Mouse (Mus musculus) midbrain, embryonic 12.5 days (tissue): Measurements from ENCODE around the gene Vmn1r193. TPM values are rescaled to one million over a fixed set of nuclear protein-coding genes. Genes with fewer than 3 reads are reported as not detected.
"Not testable (repeated sequence)": the region's sequence is repeated elsewhere in the genome, so short reads cannot be mapped to it uniquely, and the experiment has no call there.

Source experiments
- ATAC-seq: fragments of 200-750 bp; cut with Nextera tagmentation; 2 replicates; pipeline ENCODE4 v1.8.0; 2017; ENCODE audit warnings: low read depth, moderate TSS enrichment, moderate library complexity; ENCODE audit not compliant: low FRiP score
- H3K27ac ChIP-seq: fragments of 300-500 bp; sonication (generic); replicated peaks from 2 replicates; pipeline ENCODE4 v1.5.1; 2016; ENCODE audit warnings: mild to moderate bottlenecking
- H3K27me3 ChIP-seq: fragments of 300-500 bp; sonication (generic); 2 replicates; pipeline ENCODE4 v1.6.1; 2016; ENCODE audit warnings: mild to moderate bottlenecking
- H3K36me3 ChIP-seq: fragments of 300-500 bp; sonication (generic); 2 replicates; pipeline ENCODE4 v1.6.1; 2016
- H3K4me1 ChIP-seq: fragments of 300-500 bp; sonication (generic); 2 replicates; pipeline ENCODE4 v1.6.1; 2016
- H3K4me2 ChIP-seq: fragments of 300-500 bp; sonication (generic); replicated peaks from 2 replicates; pipeline ENCODE4 v1.6.1; 2016; ENCODE audit warnings: mild to moderate bottlenecking, moderate library complexity
- H3K4me3 ChIP-seq: fragments of 300-500 bp; sonication (generic); 2 replicates; pipeline ENCODE4 v1.5.1; 2016; ENCODE audit warnings: mild to moderate bottlenecking
- H3K9ac ChIP-seq: fragments of 300-500 bp; sonication (generic); replicated peaks from 2 replicates; pipeline ENCODE4 v1.6.1; 2016; ENCODE audit warnings: mild to moderate bottlenecking, moderate library complexity
- H3K9me3 ChIP-seq: fragments of 300-500 bp; sonication (generic); 2 replicates; pipeline ENCODE4 v1.6.1; 2016; ENCODE audit warnings: mild to moderate bottlenecking
- WGBS: fragments of 180-500 bp; shearing (Covaris S2); methylation state at CpG from one replicate; pipeline ENCODE4 v1.1.7; 2016; 5-methylcytosine and 5-hydroxymethylcytosine counted together
- microRNA-seq: library from miRNA; unstranded; fragments of <30 nt; microRNA quantifications from one replicate; pipeline ENCODE4, GENCODE M21; 2017
- polyA plus RNA-seq: library from polyadenylated mRNA; unstranded; fragments of >200 nt; fragmentation: Nextera tagmentation; extraction: Ambion mirVana; gene quantifications from 2 replicates; pipeline ENCODE4 v1.2.1, GENCODE M21; 2016

Vmn1r193 gene
- polyA plus RNA-seq, result not detected in 2 replicates

GRCm38 (mm10) chr13:22223060-22223459, at the start of gene Vmn1r193:
Gene Vmn1r193 (minus strand): TSS chr13:22223160.
- H3K27me3 ChIP-seq, ATAC-seq, H3K9ac ChIP-seq, H3K27ac ChIP-seq, H3K4me1 ChIP-seq, H3K4me2 ChIP-seq, H3K4me3 ChIP-seq, H3K9me3 ChIP-seq, H3K36me3 ChIP-seq: not testable (repeated sequence)
- 80% methylated on average over 1 of the region's 1 CpGs for WGBS

GRCm38 (mm10) chr13:22271721-22272120, 48.8 kb upstream of the Vmn1r193 start:
- Histone ChIP-seq H3K27me3 (no peaks in the 10 kb centered on the region), H3K4me2 (no peak overlapping the region), H3K36me3 (no peaks in the 10 kb centered on the region), H3K4me3 (no peak overlapping the region), H3K4me1 (no peaks in the 10 kb centered on the region), H3K9ac (no peak overlapping the region), H3K9me3 (no peaks in the 10 kb centered on the region), H3K27ac (no peak overlapping the region)
- peak; percentile 54 for ATAC-seq
- WGBS, result 29% methylated on average over 2 of the region's 2 CpGs

GRCm38 (mm10) chr13:22270222-22270621, 47.3 kb upstream of the Vmn1r193 start, which contains the start of gene Vmn1r195:
Gene Vmn1r195 (plus strand): TSS chr13:22270522.
- H3K4me3 ChIP-seq, ATAC-seq: not testable (repeated sequence)
- 92% methylated on average over 1 of the region's 1 CpGs for WGBS

GRCm38 (mm10) chr13:22243915-22244314, 21.0 kb upstream of the Vmn1r193 start, which contains the start of gene Vmn1r194:
Gene Vmn1r194 (plus strand): TSS chr13:22244215.
- Histone ChIP-seq H3K36me3 (no peaks in the 10 kb centered on the region), H3K4me3 (no peak within 1 kb of the TSS), H3K27ac (no peak within 1 kb of the TSS), H3K9ac (no peak within 1 kb of the TSS), H3K9me3 (no peaks in the 10 kb centered on the region), H3K27me3 (no peaks in the 10 kb centered on the region), H3K4me1 (no peaks in the 10 kb centered on the region), H3K4me2 (no peak within 1 kb of the TSS)
- 73% methylated on average over 1 of the region's 1 CpGs for WGBS
- no peak for ATAC-seq

More at GRCm38 (mm10) chr13:22270222-22270621, 47.3 kb upstream of the Vmn1r193 start, which contains the start of gene Vmn1r195:
- not testable (repeated sequence) for H3K27ac ChIP-seq, H3K4me1 ChIP-seq, H3K36me3 ChIP-seq, H3K9ac ChIP-seq, H3K9me3 ChIP-seq, H3K27me3 ChIP-seq, H3K4me2 ChIP-seq

GRCm38 (mm10) chr13:22192756-22193155, 30.2 kb downstream of the Vmn1r193 start:
- not testable (repeated sequence) for H3K9me3 ChIP-seq, H3K27ac ChIP-seq, ATAC-seq, H3K36me3 ChIP-seq, H3K9ac ChIP-seq, H3K4me2 ChIP-seq, H3K4me3 ChIP-seq, H3K4me1 ChIP-seq, H3K27me3 ChIP-seq
- WGBS, result 62% methylated on average over 3 of the region's 3 CpGs

GRCm38 (mm10) chr13:22191041-22191440, 31.9 kb downstream of the Vmn1r193 start, which contains the start of gene Vmn1r192:
Gene Vmn1r192 (minus strand): TSS chr13:22191141.
- no peak within 1 kb of the TSS for H3K9ac ChIP-seq
- H3K36me3 ChIP-seq, result no peaks in the 10 kb centered on the region
- H3K9me3 ChIP-seq, result no peaks in the 10 kb centered on the region
- no peak for ATAC-seq
- no peak within 1 kb of the TSS for H3K4me2 ChIP-seq
- H3K4me1 ChIP-seq, result no peaks in the 10 kb centered on the region
- no peaks in the 10 kb centered on the region for H3K27me3 ChIP-seq
- H3K27ac ChIP-seq, result no peak within 1 kb of the TSS
- no peak within 1 kb of the TSS for H3K4me3 ChIP-seq

- Histone ChIP-seq H3K9ac (no peak overlapping the region), H3K9me3 (no peaks in the 10 kb centered on the region), H3K36me3 (no peaks in the 10 kb centered on the region), H3K27ac (no peak overlapping the region), H3K27me3 (no peaks in the 10 kb centered on the region), H3K4me2 (no peak overlapping the region), H3K4me3 (no peak overlapping the region), H3K4me1 (no peaks in the 10 kb centered on the region)
- WGBS, result 89% methylated on average over 2 of the region's 2 CpGs
- ATAC-seq, result no peak
Measured at GRCm38 (mm10) chr13:22190385-22190784, 32.6 kb downstream of the Vmn1r193 start.

- no peak overlapping the region for H3K4me3 ChIP-seq
- H3K27ac ChIP-seq, result no peak overlapping the region
- H3K9ac ChIP-seq, result no peak overlapping the region
- H3K4me2 ChIP-seq, result no peak overlapping the region
- no peaks in the 10 kb centered on the region for H3K9me3 ChIP-seq
- ATAC-seq, result no peak
- no peaks in the 10 kb centered on the region for H3K4me1 ChIP-seq
- no peaks in the 10 kb centered on the region for H3K36me3 ChIP-seq
- 93% methylated on average over 2 of the region's 2 CpGs for WGBS
- no peaks in the 10 kb centered on the region for H3K27me3 ChIP-seq
Measured at GRCm38 (mm10) chr13:22189313-22189712, 33.6 kb downstream of the Vmn1r193 start.

GRCm38 (mm10) chr13:22183869-22184268, 39.1 kb downstream of the Vmn1r193 start, which contains the start of gene Vmn1r191:
Gene Vmn1r191 (minus strand): TSS chr13:22183969.
- H3K27me3 ChIP-seq, result no peaks in the 10 kb centered on the region
- WGBS, result 86% methylated on average over 1 of the region's 1 CpGs
- no peak within 1 kb of the TSS for H3K27ac ChIP-seq
- H3K4me1 ChIP-seq, result no peaks in the 10 kb centered on the region
- H3K4me2 ChIP-seq, result no peak within 1 kb of the TSS
- ATAC-seq, result no peak
- no peaks in the 10 kb centered on the region for H3K36me3 ChIP-seq
- H3K9me3 ChIP-seq, result no peaks in the 10 kb centered on the region
- no peak within 1 kb of the TSS for H3K4me3 ChIP-seq
- H3K9ac ChIP-seq, result no peak within 1 kb of the TSS

- no peak overlapping the region for H3K4me3 ChIP-seq
- 94% methylated on average over 15 of the region's 15 CpGs for WGBS
- H3K27ac ChIP-seq, result no peak overlapping the region
- H3K9ac ChIP-seq, result no peak overlapping the region
- H3K27me3 ChIP-seq, result no peaks in the 10 kb centered on the region
- no peak for ATAC-seq
- H3K36me3 ChIP-seq, result no peaks in the 10 kb centered on the region
- no peaks in the 10 kb centered on the region for H3K4me1 ChIP-seq
- H3K4me2 ChIP-seq, result no peak overlapping the region
- peaks cover 7% of the 10 kb centered on the region; the same call in 1 of the 2 replicates for H3K9me3 ChIP-seq
Measured at GRCm38 (mm10) chr13:22168416-22168815, 54.5 kb downstream of the Vmn1r193 start.

Small RNA genes within 50 kb of the gene (microRNA-seq; reads per million reads assigned to microRNA genes)
- gene Gm23282 (not detected), gene Gm25084 (not detected)

Other genes with a start within 250 kb of the Vmn1r193 start
- not detected in 2 replicates for gene Pom121l2, start 242.0 kb downstream of the Vmn1r193 start, polyA plus RNA-seq
- 0.30 TPM in 1 of 2 replicates, not detected in the other for gene Prss16, start 213.4 kb downstream of the Vmn1r193 start, polyA plus RNA-seq
- 10.1 and 11.3 TPM in 2 replicates for gene Hist1h2ah, start 187.6 kb downstream of the Vmn1r193 start, polyA plus RNA-seq
- 7.2 and 8.1 TPM in 2 replicates for gene Hist1h2bk, start 187.3 kb downstream of the Vmn1r193 start, polyA plus RNA-seq
- 34.4 and 38.6 TPM in 2 replicates for gene Hist1h4i, start 181.8 kb downstream of the Vmn1r193 start, polyA plus RNA-seq
- gene Hist1h2ag, start 180.2 kb downstream of the Vmn1r193 start, polyA plus RNA-seq, result 62.2 and 69.7 TPM in 2 replicates
- gene Hist1h2bj, start 179.9 kb downstream of the Vmn1r193 start, polyA plus RNA-seq, result 13.1 and 15.4 TPM in 2 replicates
- gene Vmn1r188, start 138.7 kb downstream of the Vmn1r193 start, polyA plus RNA-seq, result not detected in 2 replicates
- not detected in 2 replicates for gene Vmn1r189, start 117.3 kb downstream of the Vmn1r193 start, polyA plus RNA-seq
- not detected in 2 replicates for gene Vmn1r191, start 39.2 kb downstream of the Vmn1r193 start, polyA plus RNA-seq
- not detected in 2 replicates for gene Vmn1r192, start 32.0 kb downstream of the Vmn1r193 start, polyA plus RNA-seq
- gene Vmn1r194, start 21.1 kb upstream of the Vmn1r193 start, polyA plus RNA-seq, result not detected in 2 replicates
- gene Vmn1r195, start 47.4 kb upstream of the Vmn1r193 start, polyA plus RNA-seq, result not detected in 2 replicates
- gene Vmn1r196, start 66.8 kb upstream of the Vmn1r193 start, polyA plus RNA-seq, result not detected in 2 replicates
- gene Vmn1r197, start 101.4 kb upstream of the Vmn1r193 start, polyA plus RNA-seq, result not detected in 2 replicates
- gene Vmn1r198, start 127.2 kb upstream of the Vmn1r193 start, polyA plus RNA-seq, result not detected in 2 replicates
- gene Vmn1r199, start 156.7 kb upstream of the Vmn1r193 start, polyA plus RNA-seq, result not detected in 2 replicates
- gene Vmn1r200, start 167.2 kb upstream of the Vmn1r193 start, polyA plus RNA-seq, result not detected in 2 replicates
- not detected in 2 replicates for gene Vmn1r201, start 248.8 kb upstream of the Vmn1r193 start, polyA plus RNA-seq